Mouse (Mus musculus): ENCODE data around the gene Phactr4. TPM values are rescaled to one million over a fixed set of nuclear protein-coding genes. Genes with fewer than 3 reads are reported as not detected.

Gene Phactr4
- polyA plus RNA-seq, 1 experiment from 2014 or later: 7.6 TPM

- Histone ChIP-seq H3K36me3 (ENCODE audit: control insufficient read depth, insufficient read depth, low read length) (0 out of 2 replicates have a peak, but pooled peaks cover 3% of the 10 kb centered on the region), H3K27me3 (ENCODE audit: control insufficient read depth, insufficient read depth, low read length) (no peaks in the 10 kb centered on the region; the same call in 1 of the 2 replicates), H3K4me2 (ENCODE audit: low read depth, low read length) (no peak overlapping the region), H3K9me3 (ENCODE audit: control insufficient read depth, low read length) (no peaks in the 10 kb centered on the region), H3K4me3 (ENCODE audit: low read depth, low read length) (no peak overlapping the region), H3K27ac (ENCODE audit: low read depth, low read length) (no peak overlapping the region), H3K4me1 (ENCODE audit: control insufficient read depth, insufficient read depth, low read length) (peaks cover 10% of the 10 kb centered on the region), H3K9ac (replicated peaks; ENCODE audit: low read depth, low read length) (no peak overlapping the region)
- no peak for ATAC-seq (ENCODE audit: low read depth)
- WGBS: 52% methylated on average over 1 of the region's 1 CpGs
Observed at GRCm38 (mm10) chr4:132351401-132351800, 70.9 kb downstream of the Phactr4 start.

DNA sequence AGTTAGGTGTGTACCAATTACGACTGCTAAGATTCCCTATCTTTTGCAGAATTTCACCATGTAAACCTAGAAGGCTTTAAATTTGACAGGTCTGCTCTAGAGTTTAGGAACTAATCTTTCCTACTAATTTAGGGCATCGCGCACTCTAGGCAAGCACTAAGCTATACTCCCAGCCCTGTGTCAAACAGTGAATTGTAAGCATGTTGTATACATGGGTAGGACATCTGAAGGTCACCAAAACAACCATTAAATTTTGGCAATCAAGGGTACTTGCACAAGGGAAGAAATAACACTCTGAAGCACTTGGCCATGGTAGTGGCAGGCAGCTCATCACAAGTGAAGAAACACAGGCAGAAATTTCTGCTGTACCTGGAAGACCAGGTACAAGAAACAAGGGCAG is 71.4 kb downstream of the Phactr4 start:
- Histone ChIP-seq H3K9ac (replicated peaks; ENCODE audit: low read depth, low read length) (no peak overlapping the region), H3K36me3 (ENCODE audit: control insufficient read depth, insufficient read depth, low read length) (0 out of 2 replicates have a peak, but pooled peaks cover 3% of the 10 kb centered on the region), H3K4me2 (ENCODE audit: low read depth, low read length) (no peak overlapping the region), H3K27ac (ENCODE audit: low read depth, low read length) (no peak overlapping the region), H3K9me3 (ENCODE audit: control insufficient read depth, low read length) (no peaks in the 10 kb centered on the region), H3K4me3 (ENCODE audit: low read depth, low read length) (no peak overlapping the region), H3K27me3 (ENCODE audit: control insufficient read depth, insufficient read depth, low read length) (no peaks in the 10 kb centered on the region; the same call in 1 of the 2 replicates), H3K4me1 (ENCODE audit: control insufficient read depth, insufficient read depth, low read length) (peaks cover 10% of the 10 kb centered on the region)
- WGBS: 59% methylated on average over 3 of the region's 3 CpGs
- no peak for ATAC-seq (ENCODE audit: low read depth)

GRCm38 (mm10) chr4:132350123-132350740 is 72.1 kb downstream of the Phactr4 start:
- Histone ChIP-seq H3K9ac (replicated peaks; ENCODE audit: low read depth, low read length) (no peak overlapping the region), H3K4me2 (ENCODE audit: low read depth, low read length) (no peak overlapping the region), H3K4me3 (ENCODE audit: low read depth, low read length) (no peak overlapping the region), H3K27me3 (ENCODE audit: control insufficient read depth, insufficient read depth, low read length) (no peaks in the 10 kb centered on the region; the same call in 1 of the 2 replicates), H3K4me1 (ENCODE audit: control insufficient read depth, insufficient read depth, low read length) (peaks cover 10% of the 10 kb centered on the region), H3K27ac (ENCODE audit: low read depth, low read length) (no peak overlapping the region), H3K9me3 (ENCODE audit: control insufficient read depth, low read length) (no peaks in the 10 kb centered on the region), H3K36me3 (ENCODE audit: control insufficient read depth, insufficient read depth, low read length) (0 out of 2 replicates have a peak, but pooled peaks cover 3% of the 10 kb centered on the region)
- ATAC-seq (ENCODE audit: low read depth): no peak
- 41% methylated on average over 2 of the region's 2 CpGs for WGBS

- Histone ChIP-seq H3K36me3 (ENCODE audit: control insufficient read depth, insufficient read depth, low read length) (0 out of 2 replicates have a peak, but pooled peaks cover 3% of the 10 kb centered on the region), H3K4me1 (ENCODE audit: control insufficient read depth, insufficient read depth, low read length) (peaks cover 14% of the 10 kb centered on the region), H3K27me3 (ENCODE audit: control insufficient read depth, insufficient read depth, low read length) (no peaks in the 10 kb centered on the region; the same call in 1 of the 2 replicates), H3K9me3 (ENCODE audit: control insufficient read depth, low read length) (no peaks in the 10 kb centered on the region), H3K4me2 (ENCODE audit: low read depth, low read length) (no peak overlapping the region), H3K4me3 (ENCODE audit: low read depth, low read length) (no peak overlapping the region), H3K9ac (replicated peaks; ENCODE audit: low read depth, low read length) (no peak overlapping the region), H3K27ac (ENCODE audit: low read depth, low read length) (no peak overlapping the region)
- WGBS: 60% methylated on average over 3 of the region's 3 CpGs
- ATAC-seq (ENCODE audit: low read depth): no peak
Observed at GRCm38 (mm10) chr4:132349495-132350122, 72.7 kb downstream of the Phactr4 start.

DNA sequence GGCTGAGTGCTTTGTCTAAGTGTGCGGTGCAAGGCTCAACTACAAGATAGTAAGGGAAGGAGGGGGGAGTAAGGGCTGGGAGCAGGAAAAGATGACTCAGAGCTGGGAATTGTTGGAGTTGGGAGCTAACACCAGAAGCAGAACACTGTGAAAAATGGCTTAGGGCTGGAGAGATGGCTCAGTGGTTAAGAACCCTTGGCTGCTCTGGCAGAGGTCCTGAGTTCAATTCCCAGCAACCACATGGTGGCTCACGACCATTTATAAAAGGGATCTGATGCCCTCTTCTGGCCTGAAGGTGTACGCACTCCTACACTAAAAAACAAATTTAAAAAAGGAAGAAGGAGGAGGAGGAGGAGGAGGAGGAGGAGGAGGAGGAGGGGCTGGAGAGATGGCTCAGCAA is 75.6 kb downstream of the Phactr4 start:
- H3K27ac ChIP-seq (ENCODE audit: low read depth, low read length): no peak overlapping the region
- no peaks in the 10 kb centered on the region for H3K9me3 ChIP-seq (ENCODE audit: control insufficient read depth, low read length)
- no peaks in the 10 kb centered on the region for H3K27me3 ChIP-seq (ENCODE audit: control insufficient read depth, insufficient read depth, low read length)
- H3K4me1 ChIP-seq (ENCODE audit: control insufficient read depth, insufficient read depth, low read length): peaks cover 14% of the 10 kb centered on the region
- H3K4me3 ChIP-seq (ENCODE audit: low read depth, low read length): no peak overlapping the region
- 0 out of 2 replicates have a peak, but pooled peaks cover 3% of the 10 kb centered on the region for H3K36me3 ChIP-seq (ENCODE audit: control insufficient read depth, insufficient read depth, low read length)
- no peak overlapping the region for H3K4me2 ChIP-seq (ENCODE audit: low read depth, low read length)
- no peak overlapping the region for H3K9ac ChIP-seq (replicated peaks; ENCODE audit: low read depth, low read length)
- WGBS: 63% methylated on average over 3 of the region's 3 CpGs
- no peak for ATAC-seq (ENCODE audit: low read depth)

GRCm38 (mm10) chr4:132346261-132346660 is 76.0 kb downstream of the Phactr4 start:
- H3K9ac ChIP-seq (replicated peaks; ENCODE audit: low read depth, low read length): no peak overlapping the region
- no peaks in the 10 kb centered on the region for H3K9me3 ChIP-seq (ENCODE audit: control insufficient read depth, low read length)
- H3K27ac ChIP-seq (ENCODE audit: low read depth, low read length): no peak overlapping the region
- H3K36me3 ChIP-seq (ENCODE audit: control insufficient read depth, insufficient read depth, low read length): 0 out of 2 replicates have a peak, but pooled peaks cover 3% of the 10 kb centered on the region
- peaks cover 13% of the 10 kb centered on the region for H3K4me1 ChIP-seq (ENCODE audit: control insufficient read depth, insufficient read depth, low read length)
- no peak overlapping the region for H3K4me2 ChIP-seq (ENCODE audit: low read depth, low read length)
- H3K27me3 ChIP-seq (ENCODE audit: control insufficient read depth, insufficient read depth, low read length): no peaks in the 10 kb centered on the region
- no peak for ATAC-seq (ENCODE audit: low read depth)
- WGBS: 87% methylated on average over 4 of the region's 4 CpGs
- no peak overlapping the region for H3K4me3 ChIP-seq (ENCODE audit: low read depth, low read length)

GRCm38 (mm10) chr4:132345843-132346212 is 76.5 kb downstream of the Phactr4 start:
- Histone ChIP-seq H3K27me3 (ENCODE audit: control insufficient read depth, insufficient read depth, low read length) (no peaks in the 10 kb centered on the region), H3K4me1 (ENCODE audit: control insufficient read depth, insufficient read depth, low read length) (peaks cover 13% of the 10 kb centered on the region), H3K4me2 (ENCODE audit: low read depth, low read length) (peak overlapping the region; percentile 98; the same call in 1 of the 2 replicates), H3K4me3 (ENCODE audit: low read depth, low read length) (peak overlapping the region; percentile 79), H3K9me3 (ENCODE audit: control insufficient read depth, low read length) (no peaks in the 10 kb centered on the region), H3K36me3 (ENCODE audit: control insufficient read depth, insufficient read depth, low read length) (no peaks in the 10 kb centered on the region), H3K9ac (replicated peaks; ENCODE audit: low read depth, low read length) (no peak overlapping the region), H3K27ac (ENCODE audit: low read depth, low read length) (no peak overlapping the region)
- 50% methylated on average over 5 of the region's 5 CpGs for WGBS
- peak; percentile 16; the same call in 1 of the 2 replicates for ATAC-seq (ENCODE audit: low read depth)

DNA sequence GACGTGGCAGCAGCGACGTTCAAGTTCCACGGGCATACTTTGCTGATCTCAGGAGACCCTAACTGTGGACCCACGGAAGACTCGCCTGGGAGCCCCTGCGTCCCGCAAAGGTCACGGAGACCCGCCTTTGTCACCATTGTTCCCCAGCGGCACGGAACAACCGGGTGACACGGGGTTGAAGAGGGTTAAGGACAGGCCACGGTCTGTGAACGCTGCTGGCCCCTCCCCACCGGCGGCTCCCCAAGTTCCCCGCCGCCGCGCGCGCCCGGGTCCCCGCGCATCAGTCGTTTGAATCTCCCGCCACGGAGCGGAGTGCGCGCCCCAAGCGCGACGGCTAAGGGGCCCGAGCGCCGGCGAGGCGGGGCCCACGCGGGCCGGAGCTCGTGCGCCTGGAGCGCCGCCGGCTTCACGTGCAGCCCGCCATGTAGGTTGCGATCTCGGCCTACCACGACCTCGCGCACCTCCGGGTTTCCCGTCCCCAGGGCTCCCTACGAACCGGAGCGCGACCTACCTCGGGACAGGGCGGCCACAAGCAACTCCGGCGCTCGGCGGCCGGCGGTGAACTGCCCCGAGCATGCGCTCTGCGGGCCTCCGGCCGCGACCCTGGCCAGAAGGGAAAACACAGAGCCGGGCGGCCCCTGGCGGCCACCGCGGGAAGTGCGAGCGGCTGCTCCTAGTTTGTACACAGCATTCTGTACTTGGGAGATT is 77.0 kb downstream of the Phactr4 start:
- Histone ChIP-seq H3K27ac (ENCODE audit: low read depth, low read length) (no peak overlapping the region; the same call in 1 of the 2 replicates), H3K27me3 (ENCODE audit: control insufficient read depth, insufficient read depth, low read length) (no peaks in the 10 kb centered on the region), H3K9ac (replicated peaks; ENCODE audit: low read depth, low read length) (peak overlapping the region; percentile 77)

More for the DNA sequence above, 77.0 kb downstream of the Phactr4 start:
- Histone ChIP-seq H3K4me1 (ENCODE audit: control insufficient read depth, insufficient read depth, low read length) (peaks cover 13% of the 10 kb centered on the region), H3K9me3 (ENCODE audit: control insufficient read depth, low read length) (no peaks in the 10 kb centered on the region), H3K36me3 (ENCODE audit: control insufficient read depth, insufficient read depth, low read length) (no peaks in the 10 kb centered on the region), H3K4me2 (ENCODE audit: low read depth, low read length) (peak overlapping the region; percentile 98), H3K4me3 (ENCODE audit: low read depth, low read length) (peak overlapping the region; percentile 79)
- peak; percentile 89 for ATAC-seq (ENCODE audit: low read depth)
- WGBS: under 1% methylated on average over 80 of the region's 83 CpGs
